Mouse (Mus musculus) embryonic fibroblast, embryonic 13.5 days (primary cell): ENCODE results near the gene Gle1.

Experiments
- CTCF ChIP-seq: IDR thresholded peaks from 2 replicates; pipeline ENCODE4 v1.5.1; 2011; ENCODE audit warnings: mild to moderate bottlenecking, control low read depth, low read length, moderate library complexity, borderline replicate concordance; ENCODE audit not compliant: insufficient read depth
- POLR2A ChIP-seq: IDR thresholded peaks from 2 replicates; pipeline ENCODE4 v1.6.1; 2011; ENCODE audit warnings: low read depth, mild to moderate bottlenecking, control low read depth, low read length, moderate library complexity

DNA sequence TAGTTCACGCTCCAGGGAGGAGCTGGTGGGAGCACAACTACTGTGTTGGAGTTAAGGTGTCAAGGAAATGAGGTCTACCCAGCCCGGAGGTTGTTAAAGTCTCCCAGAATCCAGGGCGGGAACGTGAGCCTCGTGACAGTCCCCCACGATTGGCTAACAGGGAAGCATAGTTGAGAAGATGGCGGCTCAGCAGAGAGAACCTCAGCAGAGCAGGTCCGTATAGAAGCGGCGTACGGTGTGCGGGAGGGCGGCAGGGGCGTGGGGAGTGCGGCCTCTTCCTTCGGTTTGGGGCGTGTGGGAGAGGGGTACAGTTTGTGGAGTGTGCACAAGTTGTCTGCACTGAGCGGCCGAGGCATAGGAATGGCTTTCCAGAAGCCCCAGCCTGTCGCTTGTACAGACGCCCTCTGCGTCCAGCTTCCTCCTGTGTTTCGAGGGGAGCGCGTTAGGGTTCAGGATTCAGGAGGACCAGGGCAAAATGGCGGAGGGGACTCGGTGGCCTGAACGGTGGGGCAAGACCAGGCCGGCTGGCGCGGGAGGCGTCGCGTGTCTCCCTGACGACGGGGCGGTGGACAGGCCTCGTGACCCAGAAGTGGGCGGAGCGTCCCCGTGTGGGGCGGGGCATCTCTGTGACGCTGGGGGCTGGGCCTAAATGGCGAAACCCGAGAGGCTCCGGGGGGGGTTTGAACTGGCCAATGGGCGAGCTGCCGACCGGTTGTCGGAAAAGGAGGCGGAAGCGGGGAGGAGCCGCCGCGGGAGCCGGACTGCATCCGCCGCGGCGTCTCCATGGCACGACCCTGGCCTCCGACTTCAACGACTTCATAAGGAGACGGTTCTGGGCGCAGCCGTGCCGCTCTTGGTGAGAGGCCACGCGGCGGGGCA lies 45.9 kb upstream of the Gle1 start, which contains the start of gene Odf2:
- peak; percentile 63 for TF ChIP-seq POLR2A
- TF ChIP-seq CTCF = no peak
